Mouse (Mus musculus) hematopoietic multipotent progenitor cell, adult 10-12 weeks (in vitro differentiated cells): ENCODE data around the gene Pla1a. TPM values are rescaled to one million over a fixed set of nuclear protein-coding genes. Genes with fewer than 3 reads are reported as not detected.

Experiments used
- polyA plus RNA-seq: library from polyadenylated mRNA; stranded (reverse); fragments of >175 nt; gene quantifications from 2 replicates; pipeline ENCODE4 v1.2.3, GENCODE M21; 2012; ENCODE audit warnings: low replicate concordance

The Pla1a gene
- 0.26 TPM in 1 of 2 replicates, not detected in the other for polyA plus RNA-seq

GRCm38 (mm10) chr16:38432498-38433425, at the start of gene Pla1a:
TSS of gene Pla1a (minus strand) at chr16:38433145.

GRCm38 (mm10) chr16:38455511-38456418, 22.8 kb upstream of the Pla1a start, which contains the start of gene Cd80:
TSS of gene Cd80 (plus strand) at chr16:38455561.

GRCm38 (mm10) chr16:38452442-38453202, 19.7 kb upstream of the Pla1a start, which contains the start of gene Adprh:
TSS of gene Adprh (minus strand) at chr16:38452703.

GRCm38 (mm10) chr16:38361933-38362332, 71.0 kb downstream of the Pla1a start, which contains the start of gene Popdc2:
TSS of gene Popdc2 (plus strand) at chr16:38362209.

DNA sequence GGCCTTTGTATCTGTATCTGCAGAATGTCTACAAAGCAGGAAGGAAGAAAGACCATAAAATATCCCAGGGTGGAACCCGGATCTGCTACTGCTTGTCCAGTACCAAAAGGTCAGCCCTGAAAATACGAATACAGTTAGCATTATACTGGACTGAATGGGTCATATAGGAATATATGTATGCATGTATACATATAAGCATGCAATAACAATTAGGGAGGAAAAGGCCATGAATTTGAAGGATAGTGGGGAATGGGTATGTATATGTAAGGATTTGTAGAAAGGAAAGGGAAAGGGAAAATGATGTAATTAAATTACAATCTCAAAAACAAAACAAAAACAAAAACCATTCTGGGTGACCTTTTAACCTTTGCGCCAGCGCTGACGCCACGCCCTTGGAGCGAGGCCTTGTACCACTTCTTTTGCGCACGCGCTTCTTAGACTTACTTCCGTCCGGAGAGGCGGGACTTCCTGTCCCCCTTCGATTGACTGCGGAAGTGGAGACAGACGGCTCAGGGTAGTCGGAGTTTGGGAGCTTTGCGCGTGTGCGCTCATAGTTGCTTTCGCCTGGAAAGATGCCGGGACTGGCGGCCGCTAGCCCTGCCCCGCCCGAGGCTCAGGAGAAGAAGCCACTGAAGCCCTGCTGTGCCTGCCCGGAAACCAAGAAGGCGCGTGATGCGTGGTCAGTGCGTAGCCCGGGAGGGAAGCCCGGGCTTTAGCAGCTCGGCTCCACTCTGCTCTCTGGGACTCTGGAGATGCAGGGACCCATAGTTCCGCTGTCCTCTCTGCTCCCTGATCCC, 86.2 kb downstream of the Pla1a start, which contains the start of the genes Cox17 and Gm21987:
Cox17 (plus strand) TSS at position 463 of the 797 bp plus-strand sequence.
Gm21987 (plus strand) TSS at position 512 of the 797 bp plus-strand sequence.

Other genes starting within 250 kb of the Pla1a start
- gene Nr1i2, start 138.3 kb downstream of the Pla1a start, polyA plus RNA-seq, result not detected in 2 replicates
- not detected in 2 replicates for gene Maats1, start 91.0 kb downstream of the Pla1a start, polyA plus RNA-seq
- 107 and 143 TPM in 2 replicates for gene Cox17, start 86.2 kb downstream of the Pla1a start, polyA plus RNA-seq
- gene Gm21987, start 86.1 kb downstream of the Pla1a start, polyA plus RNA-seq, result 175 and 201 TPM in 2 replicates
- 1.4 and 1.8 TPM in 2 replicates for gene Popdc2, start 70.9 kb downstream of the Pla1a start, polyA plus RNA-seq
- gene Adprh, start 19.6 kb upstream of the Pla1a start, polyA plus RNA-seq, result 130 and 341 TPM in 2 replicates
- 1.2 and 1.7 TPM in 2 replicates for gene Cd80, start 22.4 kb upstream of the Pla1a start, polyA plus RNA-seq
- 19.7 and 40.6 TPM in 2 replicates for gene Timmdc1, start 89.5 kb upstream of the Pla1a start, polyA plus RNA-seq
- gene Poglut1, start 117.1 kb upstream of the Pla1a start, polyA plus RNA-seq, result 4.5 and 8.1 TPM in 2 replicates
- 19.0 and 22.5 TPM in 2 replicates for gene Tmem39a, start 125.6 kb upstream of the Pla1a start, polyA plus RNA-seq